Comparison of ENCODE assay signal across 15 mouse cellular contexts in the genomic region with DNA sequence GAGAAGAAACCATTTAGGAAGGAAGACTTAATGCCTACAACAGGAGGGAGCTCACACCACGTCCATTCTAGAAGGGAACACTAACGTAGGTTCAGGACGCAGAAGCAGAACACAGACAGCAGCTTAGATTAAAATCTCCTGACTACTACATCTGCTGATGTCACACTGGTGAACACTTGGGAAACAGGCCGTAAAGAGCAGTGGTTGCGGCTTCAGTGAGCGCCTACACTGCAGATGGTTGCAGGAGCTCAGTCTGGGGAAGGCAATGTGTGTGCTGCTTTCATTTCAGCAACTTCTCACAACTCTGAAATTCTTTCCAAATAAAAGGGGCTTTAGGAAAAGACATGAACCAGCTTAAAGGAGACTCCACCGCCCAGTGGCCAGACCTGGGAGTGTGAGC. TPM values are rescaled to one million over a fixed set of nuclear protein-coding genes. Genes with fewer than 3 reads are reported as not detected.
A peak's percentile ranks its signal among the peaks of the same experiment; 100 is the strongest.
DNase-seq lines count a peak whose midpoint lies in the region; TF ChIP-seq lines count a peak whose summit lies in the region.
"Had no signal": no experiment of that assay in that cellular context is flagged by ENCODE, and none has a peak within 500 bp of the region (broad histone marks: within the 10 kb centered on the region; RNA-seq: fewer than 3 reads in every experiment).

No protein-coding gene starts in this region.

- TF ChIP-seq CTCF in left cerebral cortex, adult 2 months (IDR thresholded peaks at IDR 0.05), result no peak; the same call in 1 of the 2 replicates
- peak; percentile 10; the same call in 1 of the 2 replicates for TF ChIP-seq CTCF in brain, embryonic 14.5 days (IDR thresholded peaks at IDR 0.05; ENCODE audit: borderline replicate concordance, extremely low read depth, insufficient read depth, insufficient read length)

- no peak for TF ChIP-seq POLR2A in brain, embryonic 14.5 days (IDR thresholded peaks at IDR 0.05; ENCODE audit: borderline replicate concordance, extremely low read depth, insufficient read depth, insufficient read length, poor library complexity, severe bottlenecking)

- peak overlapping the region; percentile 15; the same call in 1 of the 2 replicates for H3K27ac ChIP-seq in left cerebral cortex, adult 2 months
- H3K27ac ChIP-seq: embryonic facial prominence, embryonic 12.5 days; heart, adult 2 months; heart, embryonic 15.5 days; hindbrain, embryonic 14.5 days had no signal

- DNase-seq in gastrocnemius, postnatal 25 days, result peak; percentile 1
- no peak for DNase-seq in gastrocnemius, postnatal 10 days
- no peak for DNase-seq in left cerebral cortex, adult 2 months (ENCODE audit: extremely low spot score in 1 of 2, low spot score in 2 of 2)
- no peak for DNase-seq in left cerebral cortex, adult 18-20 months (ENCODE audit: low spot score in 2 of 2)
- no peak for DNase-seq in brain, embryonic 14.5 days (ENCODE audit: low read depth)
- DNase-seq in urinary bladder, postnatal 10 days (ENCODE audit: low spot score), result no peak
- DNase-seq: adrenal gland, adult 2 months; adrenal gland, postnatal 25 days; cerebellum, adult 11 months; cerebellum, adult 8-10 months; cerebellum, postnatal 14 days; heart, adult 2 months had no signal

- H3K4me3 ChIP-seq in left cerebral cortex, adult 2 months, result no peak overlapping the region
- H3K4me3 ChIP-seq: embryonic facial prominence, embryonic 12.5 days; heart, adult 2 months; heart, embryonic 15.5 days had no signal

- intact Hi-C loops in left cerebral cortex, adult 2 months (cut with DNase I), result no loop called here

RNA-seq across cellular contexts. Expression of a gene that starts 18.6 kb away (rescaled TPM):
- total RNA-seq in gastrocnemius, postnatal 25 days (2021), result 1 to 10 TPM; 5.4 to 7.7 TPM
- 10 to 100 TPM; 10.2 to 12.2 TPM for total RNA-seq in gastrocnemius, postnatal 10 days (2021)
- total RNA-seq in left cerebral cortex, adult 2 months (2021), result 10 to 100 TPM; 11.9 to 13.5 TPM
- total RNA-seq in left cerebral cortex, adult 18-20 months (2021), result 10 to 100 TPM; 10.2 to 11.2 TPM
- 35.3 and 40.2 TPM in 2 replicates for polyA plus RNA-seq in brain, embryonic 14.5 days (2012; rRNA removed)

RNA-seq across cellular contexts. Expression of a gene that starts 39.0 kb away (rescaled TPM):
- total RNA-seq in gastrocnemius, postnatal 25 days (2021), result 10 to 100 TPM; 10.2 to 10.7 TPM
- total RNA-seq in gastrocnemius, postnatal 10 days (2021), result 10 to 100 TPM in 1 of 2 experiments, 1 to 10 TPM in 1; 9.5 to 16.8 TPM
- 10 to 100 TPM; 17.8 to 18.6 TPM for total RNA-seq in left cerebral cortex, adult 2 months (2021)
- total RNA-seq in left cerebral cortex, adult 18-20 months (2021), result 10 to 100 TPM; 14.5 to 18.5 TPM
- 26.4 and 30.2 TPM in 2 replicates for polyA plus RNA-seq in brain, embryonic 14.5 days (2012; rRNA removed)

RNA-seq across cellular contexts. Expression of a gene that starts 39.1 kb away (rescaled TPM):
- 10 to 100 TPM; 13.0 to 13.2 TPM for total RNA-seq in gastrocnemius, postnatal 25 days (2021)
- total RNA-seq in gastrocnemius, postnatal 10 days (2021), result 10 to 100 TPM; 17.0 to 21.3 TPM
- 10 to 100 TPM; 47.4 to 49.5 TPM for total RNA-seq in left cerebral cortex, adult 2 months (2021)
- 10 to 100 TPM; 43.2 to 50.0 TPM for total RNA-seq in left cerebral cortex, adult 18-20 months (2021)
- polyA plus RNA-seq in brain, embryonic 14.5 days (2012; rRNA removed), result 78.0 and 85.8 TPM in 2 replicates
